Mouse (Mus musculus) small intestine, adult 2 months (tissue): ENCODE data around the gene Mrln. TPM values are rescaled to one million over a fixed set of nuclear protein-coding genes. Genes with fewer than 3 reads are reported as not detected.

ENCODE experiments used
- H3K27ac ChIP-seq: fragments of 200-500 bp; 2 replicates; pipeline ENCODE4 v1.5.1; 2012; ENCODE audit warnings: low read depth, low read length, control low read depth, inconsistent platforms; ENCODE audit not compliant: insufficient read depth
- H3K27me3 ChIP-seq: fragments of 200-500 bp; 2 replicates; pipeline ENCODE4 v1.6.1; 2012; ENCODE audit warnings: mild to moderate bottlenecking, moderate library complexity, low read length, inconsistent platforms; ENCODE audit not compliant: control insufficient read depth, insufficient read depth
- H3K36me3 ChIP-seq: fragments of 200-500 bp; 2 replicates; pipeline ENCODE4 v1.6.1; 2012; ENCODE audit warnings: mild to moderate bottlenecking, low read length, control low read depth, inconsistent platforms; ENCODE audit not compliant: control insufficient read depth, insufficient read depth
- H3K4me1 ChIP-seq: fragments of 200-500 bp; 2 replicates; pipeline ENCODE4 v1.6.1; 2012; ENCODE audit warnings: low read length, inconsistent platforms, mixed read lengths; ENCODE audit not compliant: control insufficient read depth, insufficient read depth, insufficient read length
- H3K4me3 ChIP-seq: fragments of 200-500 bp; 2 replicates; pipeline ENCODE4 v1.5.1; 2012; ENCODE audit warnings: low read depth, mild to moderate bottlenecking, control low read depth, inconsistent platforms, low read length, moderate library complexity
- CTCF ChIP-seq: fragments of 200-500 bp; IDR thresholded peaks from 2 replicates; pipeline ENCODE4 v1.5.1; 2012; ENCODE audit warnings: low read depth, mild to moderate bottlenecking, control low read depth, inconsistent platforms, low read length, moderate library complexity, mixed read lengths; ENCODE audit not compliant: insufficient replicate concordance, insufficient read length; ENCODE audit errors: extremely low read depth
- POLR2A ChIP-seq: fragments of 200-500 bp; IDR thresholded peaks from 2 replicates; pipeline ENCODE4 v1.6.1; 2012; ENCODE audit warnings: low read depth, mild to moderate bottlenecking, control low read depth, inconsistent platforms, low read length, moderate library complexity
- WGBS: fragments of 180-500 bp; shearing (Covaris S2); methylation state at CpG from one replicate; pipeline ENCODE4 v1.1.7; 2018; 5-methylcytosine and 5-hydroxymethylcytosine counted together
- polyA plus RNA-seq: library from polyadenylated mRNA; depleted of rRNA; stranded (reverse); fragments of >200 nt; gene quantifications from 2 replicates; pipeline ENCODE4 v1.2.3, GENCODE M21; 2012

The Mrln gene
- polyA plus RNA-seq, 1 experiment: not detected

DNA sequence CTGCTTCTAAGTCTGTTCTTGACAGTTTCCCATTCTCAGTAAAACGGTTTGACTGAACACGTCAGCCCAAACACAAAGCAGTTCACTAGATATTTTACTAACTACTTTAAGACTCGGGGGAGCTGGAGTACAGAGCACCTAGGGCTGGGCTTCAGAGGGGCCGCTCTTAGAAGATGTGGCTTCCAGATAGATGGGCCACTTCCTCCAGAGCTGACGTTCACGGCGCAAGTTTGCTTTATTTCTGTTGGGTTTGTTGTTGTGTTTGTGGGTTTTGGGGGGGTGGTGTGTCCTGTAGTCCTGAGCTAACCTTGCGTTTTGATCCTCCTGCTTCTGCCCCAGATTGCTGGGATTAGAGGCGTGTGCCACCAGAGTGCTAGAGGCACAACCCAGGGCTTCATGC lies 23.7 kb upstream of the Mrln start:
- Histone ChIP-seq H3K4me1 (peaks cover 2% of the 10 kb centered on the region; the same call in 1 of the 2 replicates), H3K36me3 (peaks cover 32% of the 10 kb centered on the region), H3K27ac (no peak overlapping the region), H3K4me3 (no peak overlapping the region), H3K27me3 (no peaks in the 10 kb centered on the region)
- TF ChIP-seq POLR2A: no peak
- TF ChIP-seq CTCF: no peak
- 88% methylated on average over 9 of the region's 9 CpGs for WGBS

DNA sequence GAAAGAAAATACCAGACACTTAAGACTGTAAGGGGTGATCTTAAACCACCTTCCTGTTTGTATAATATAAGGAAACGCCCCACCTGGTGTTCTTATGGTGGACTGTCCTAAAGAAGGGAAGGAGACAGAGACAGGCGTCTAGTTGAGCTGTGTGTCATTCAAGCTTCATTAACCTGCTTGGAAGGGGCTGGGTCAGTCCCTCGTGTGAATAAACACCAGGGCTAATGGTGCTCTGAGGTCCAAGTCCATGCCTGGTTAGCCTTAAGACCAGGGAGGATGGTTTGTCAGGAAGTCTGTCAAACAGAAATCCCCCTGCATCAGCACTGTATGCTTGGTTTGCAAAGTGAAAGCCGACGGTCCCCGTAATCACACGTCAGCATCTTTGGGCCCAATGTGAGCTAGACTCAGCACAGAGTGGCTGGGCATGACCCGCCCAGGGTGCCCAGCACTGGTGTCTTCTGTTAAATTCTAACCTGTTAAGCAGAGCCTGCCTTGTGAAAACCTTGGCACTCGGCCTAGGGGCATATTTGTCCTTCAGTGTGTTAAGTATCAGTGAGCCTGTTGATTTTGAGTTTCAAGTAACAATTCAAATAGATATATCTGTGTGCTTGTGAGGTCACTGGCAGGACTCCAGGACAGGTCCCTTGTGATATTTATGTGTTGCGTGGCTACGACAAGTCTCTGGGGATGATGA lies 23.0 kb upstream of the Mrln start:
- Histone ChIP-seq H3K27ac (no peak overlapping the region), H3K4me1 (peaks cover 2% of the 10 kb centered on the region; the same call in 1 of the 2 replicates), H3K4me3 (no peak overlapping the region), H3K36me3 (peaks cover 30% of the 10 kb centered on the region), H3K27me3 (no peaks in the 10 kb centered on the region)
- WGBS: 65% methylated on average over 11 of the region's 11 CpGs
- no peak for TF ChIP-seq CTCF
- TF ChIP-seq POLR2A: no peak

DNA sequence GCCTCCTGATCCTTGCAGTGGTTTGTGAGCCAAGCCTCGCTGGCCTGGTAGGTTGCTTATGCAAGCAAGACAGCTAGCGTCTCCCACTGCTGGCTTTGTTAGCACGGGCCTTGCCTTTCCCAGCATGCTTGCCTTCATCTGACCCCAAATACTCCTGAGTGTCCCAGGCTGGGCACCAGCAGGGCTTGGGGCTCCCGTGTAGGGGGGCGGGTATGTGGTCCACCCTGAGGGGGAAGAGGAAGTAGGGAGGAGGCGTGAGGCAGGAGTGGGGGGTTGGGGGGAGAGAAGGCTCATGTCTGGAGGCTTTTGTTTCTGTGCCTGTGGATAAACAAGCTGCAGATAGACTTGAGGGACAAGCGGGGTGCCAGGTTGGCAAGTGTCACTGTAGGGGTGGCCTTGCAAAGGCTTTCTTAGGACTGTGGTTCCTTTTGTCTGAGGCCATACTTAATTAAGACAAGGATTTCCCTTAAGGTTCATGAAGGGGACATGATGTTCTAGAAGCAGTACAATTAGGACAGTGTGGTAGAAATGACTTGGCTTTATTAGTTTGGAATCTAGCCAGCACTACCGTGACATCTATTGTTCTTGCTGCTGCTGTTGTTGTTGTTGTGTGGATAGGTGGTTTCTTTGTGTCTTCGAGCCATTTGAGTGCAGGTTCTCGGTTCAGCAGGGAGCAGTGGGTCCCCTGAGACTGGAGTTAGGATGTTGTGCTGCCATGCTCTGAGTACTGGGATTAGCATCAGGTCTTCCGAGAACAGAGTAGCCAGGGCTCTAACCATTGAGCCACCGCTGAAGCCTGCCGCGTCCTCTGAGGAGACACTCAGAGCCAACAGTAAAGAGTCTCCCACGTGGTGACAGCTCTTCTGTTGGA lies 21.0 kb upstream of the Mrln start:
- TF ChIP-seq CTCF (no peak), POLR2A (no peak)
- 73% methylated on average over 15 of the region's 15 CpGs for WGBS

DNA sequence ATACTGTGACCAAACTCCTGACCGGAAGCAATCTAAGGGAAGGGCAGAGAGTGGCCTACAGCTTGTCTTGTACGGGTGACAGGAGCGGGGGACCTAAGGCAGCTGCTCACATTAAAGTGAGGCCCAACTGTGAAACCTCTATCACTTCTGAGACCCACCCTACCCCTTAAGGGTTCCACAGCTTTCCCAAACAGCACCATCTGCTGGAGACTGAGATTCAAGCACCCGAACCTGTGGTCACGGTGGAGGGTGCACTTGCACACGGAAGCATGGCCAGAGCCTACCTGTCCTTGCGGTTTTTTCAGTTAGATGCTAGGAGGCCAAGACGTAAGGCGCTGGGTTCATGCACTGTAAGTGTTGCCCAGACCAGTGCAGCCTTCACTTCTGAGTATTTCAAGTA lies 18.3 kb upstream of the Mrln start:
- Histone ChIP-seq H3K4me3 (no peak overlapping the region), H3K36me3 (peaks cover 42% of the 10 kb centered on the region), H3K27me3 (no peaks in the 10 kb centered on the region), H3K27ac (no peak overlapping the region), H3K4me1 (peaks cover 2% of the 10 kb centered on the region; the same call in 1 of the 2 replicates)
- TF ChIP-seq CTCF (peak; percentile 56; the same call in 1 of the 2 replicates), POLR2A (no peak)
- 79% methylated on average over 9 of the region's 9 CpGs for WGBS

More for the DNA sequence above, 21.0 kb upstream of the Mrln start:
- Histone ChIP-seq H3K4me3 (no peak overlapping the region), H3K4me1 (peaks cover 2% of the 10 kb centered on the region; the same call in 1 of the 2 replicates), H3K36me3 (peaks cover 29% of the 10 kb centered on the region), H3K27me3 (no peaks in the 10 kb centered on the region), H3K27ac (no peak overlapping the region)

DNA sequence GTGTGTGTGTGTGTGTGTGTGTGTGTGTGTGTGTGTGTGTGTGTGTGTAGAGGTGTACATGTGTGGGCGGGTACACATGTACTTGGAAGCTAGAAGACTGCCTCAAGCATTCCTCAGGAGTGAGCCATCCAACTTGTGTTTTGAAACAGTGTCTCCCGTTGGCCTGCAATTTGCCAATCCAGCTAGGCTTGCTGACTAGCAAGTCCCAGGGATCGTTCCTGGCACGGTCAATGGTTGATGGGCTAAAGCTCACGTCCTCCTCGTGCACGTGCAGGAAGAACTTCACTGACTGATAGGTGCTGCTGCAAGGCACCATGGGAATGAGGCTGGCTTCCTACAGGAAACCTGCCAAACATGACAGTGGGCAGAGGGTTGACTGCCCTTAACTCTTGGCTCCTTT lies 17.9 kb upstream of the Mrln start:
- H3K4me3 ChIP-seq: no peak overlapping the region
- H3K36me3 ChIP-seq: peaks cover 46% of the 10 kb centered on the region
- no peaks in the 10 kb centered on the region for H3K27me3 ChIP-seq
- TF ChIP-seq CTCF (no peak), POLR2A (no peak)
- peaks cover 2% of the 10 kb centered on the region; the same call in 1 of the 2 replicates for H3K4me1 ChIP-seq
- WGBS: 83% methylated on average over 7 of the region's 7 CpGs
- no peak overlapping the region for H3K27ac ChIP-seq

DNA sequence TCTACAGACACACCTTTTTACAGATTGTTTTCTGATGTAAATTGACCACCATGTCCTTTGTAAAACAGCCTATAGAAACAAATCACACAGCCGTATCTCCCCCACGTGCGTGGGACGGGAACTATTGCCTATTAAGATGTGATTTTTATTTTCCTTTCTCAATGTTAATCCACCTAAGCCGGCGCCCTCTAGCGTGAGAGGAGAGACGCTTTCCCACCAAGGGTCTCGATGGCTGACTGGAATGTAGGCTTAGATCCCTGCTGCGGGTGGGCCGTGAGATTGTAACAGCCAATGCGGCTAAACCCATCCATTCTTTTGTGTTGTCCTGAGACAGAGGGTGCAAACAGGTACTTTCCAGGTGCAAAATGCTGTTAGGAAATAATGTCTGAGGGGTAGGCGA lies 14.6 kb upstream of the Mrln start:
- TF ChIP-seq POLR2A (no peak), CTCF (no peak)
- peaks cover 47% of the 10 kb centered on the region for H3K36me3 ChIP-seq
- no peak overlapping the region for H3K27ac ChIP-seq
- H3K27me3 ChIP-seq: no peaks in the 10 kb centered on the region
- 88% methylated on average over 13 of the region's 13 CpGs for WGBS
- no peaks in the 10 kb centered on the region; the same call in 1 of the 2 replicates for H3K4me1 ChIP-seq
- no peak overlapping the region for H3K4me3 ChIP-seq

DNA sequence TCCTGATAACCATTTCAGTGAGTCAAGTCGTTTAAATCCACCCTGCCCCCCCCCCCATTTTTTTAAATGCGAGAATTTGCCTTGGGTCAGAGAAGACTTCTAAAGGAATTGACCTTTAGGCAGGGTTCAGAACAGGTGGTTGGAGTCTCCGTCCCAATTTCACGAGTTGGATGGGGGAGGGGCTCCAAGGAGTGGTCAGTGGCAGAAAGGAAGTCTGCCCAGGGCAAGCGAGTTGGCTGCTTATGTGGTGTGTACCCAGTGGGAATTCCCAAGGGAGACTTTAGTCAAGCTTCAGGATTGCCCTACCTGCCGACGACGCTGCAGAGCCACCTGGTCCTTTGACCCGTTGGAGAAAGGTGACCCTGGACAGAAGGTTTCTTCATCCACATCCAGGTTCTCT lies 10.2 kb upstream of the Mrln start:
- Histone ChIP-seq H3K27me3 (no peaks in the 10 kb centered on the region), H3K4me3 (no peak overlapping the region), H3K4me1 (peaks cover 4% of the 10 kb centered on the region; the same call in 1 of the 2 replicates), H3K36me3 (peaks cover 29% of the 10 kb centered on the region), H3K27ac (no peak overlapping the region)
- TF ChIP-seq POLR2A (no peak), CTCF (no peak)
- 65% methylated on average over 9 of the region's 9 CpGs for WGBS
